Mouse (Mus musculus) cerebellum, adult 11-12 months (tissue): ENCODE measurements around the gene Lmo2.
A peak's percentile ranks its signal among the peaks of the same experiment; 100 is the strongest.
"Not testable (repeated sequence)": the region's sequence is repeated elsewhere in the genome, so short reads cannot be mapped to it uniquely, and the experiment has no call there.

Experiments used
- DNase-seq: peaks from one replicate; pipeline ENCODE4 v3.0.0; 2022

Lmo2 gene

GRCm38 (mm10) chr2:103983146-103983545 is 25.4 kb downstream of the Lmo2 start:
- DNase-seq = no peak

DNA sequence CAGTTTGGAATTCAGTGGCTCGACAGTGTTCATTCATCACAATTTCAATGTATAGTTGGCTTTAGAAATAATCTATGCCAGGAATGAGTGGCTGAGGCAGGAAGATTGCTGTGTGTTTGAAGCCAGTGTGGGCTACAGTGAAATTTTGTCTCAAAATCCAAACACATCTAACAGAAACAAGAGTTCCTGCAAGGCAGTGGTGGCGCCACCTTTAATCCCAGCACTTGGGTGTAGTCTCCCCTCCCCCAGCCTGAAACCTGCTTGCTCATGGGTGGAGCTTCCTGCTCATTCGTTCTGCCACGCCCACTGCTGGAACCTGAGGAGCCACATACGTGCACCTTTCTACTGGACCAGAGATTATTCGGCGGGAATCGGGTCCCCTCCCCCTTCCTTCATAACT is 29.8 kb downstream of the Lmo2 start:
- not testable (repeated sequence) for DNase-seq

- DNase-seq = no peak
These were observed 31.9 kb downstream of the Lmo2 start for GRCm38 (mm10) chr2:103989724-103990123.

DNA sequence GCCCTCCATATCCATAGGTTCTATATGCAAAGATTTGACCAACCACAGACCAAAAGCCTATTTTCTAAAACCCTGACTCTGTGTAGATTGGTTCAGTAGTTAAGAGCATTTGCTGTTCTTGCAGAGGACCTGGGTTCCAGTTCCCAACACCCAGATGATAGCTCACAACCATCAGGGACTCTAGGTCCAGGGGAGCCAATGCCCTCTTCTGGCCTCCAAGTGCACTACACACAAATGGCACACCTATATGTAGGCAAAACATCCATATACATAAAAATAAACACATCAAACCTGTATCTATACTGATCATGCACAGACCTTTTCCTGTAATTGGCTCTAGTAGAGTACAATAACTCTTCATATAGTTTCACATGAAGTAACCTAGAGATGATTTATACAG is 33.5 kb downstream of the Lmo2 start:
- no peak for DNase-seq

DNA sequence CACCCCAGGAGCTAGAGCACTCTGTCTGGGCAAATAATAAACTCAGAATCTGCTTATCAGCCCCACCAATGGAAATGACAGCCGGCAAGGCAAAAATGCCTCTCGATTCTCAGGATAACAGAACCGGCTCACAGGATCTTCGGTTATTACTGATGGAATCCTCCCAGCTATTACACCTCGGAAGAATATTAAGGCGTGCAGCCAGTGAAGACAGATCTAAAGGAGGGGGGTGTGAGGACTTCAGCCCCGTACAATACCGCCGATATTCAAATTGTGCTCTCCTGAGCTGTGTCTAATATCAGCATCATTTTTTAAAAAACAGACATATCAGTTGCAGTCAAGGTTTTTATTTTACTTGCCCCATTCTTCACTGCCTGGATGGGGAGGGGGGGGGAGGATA is 34.4 kb downstream of the Lmo2 start:
- DNase-seq = no peak

DNA sequence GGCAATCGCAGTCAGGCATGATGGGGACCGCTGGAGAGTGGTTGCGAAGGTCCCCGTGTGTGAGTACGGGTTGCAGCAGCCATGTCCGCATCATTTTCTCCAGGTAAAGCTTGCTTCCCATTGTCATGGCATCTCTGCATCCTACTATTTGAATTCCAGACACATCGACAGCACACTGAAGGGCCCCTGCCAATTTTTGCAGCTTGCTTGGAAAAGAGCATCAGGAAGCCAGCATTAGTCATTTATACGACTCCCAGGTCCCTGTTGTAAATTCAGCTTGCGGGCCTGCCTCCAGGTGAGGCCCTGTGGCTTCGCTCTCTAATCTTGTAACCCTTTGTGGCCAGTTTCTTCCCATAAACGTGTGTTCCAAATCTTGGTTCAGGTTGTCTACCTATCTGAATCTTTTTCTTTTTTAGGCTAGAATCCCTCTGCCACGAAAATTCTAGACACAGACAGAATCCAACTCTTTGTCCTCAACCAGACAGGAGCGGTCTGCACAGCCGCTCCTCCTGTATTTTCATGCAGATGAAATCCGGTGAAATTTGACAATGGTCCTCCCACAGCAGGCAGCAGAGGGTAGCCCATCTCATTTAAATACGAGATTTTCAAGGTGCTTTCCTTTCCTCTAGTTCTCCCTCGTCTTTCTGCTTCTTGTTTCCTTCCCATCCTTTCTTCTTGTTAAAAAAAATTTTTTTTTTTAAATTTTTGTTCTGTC is 35.0 kb downstream of the Lmo2 start:
- no peak for DNase-seq

GRCm38 (mm10) chr2:104001076-104001475 is 43.3 kb downstream of the Lmo2 start:
- DNase-seq = no peak

GRCm38 (mm10) chr2:104001861-104002260 is 44.1 kb downstream of the Lmo2 start:
- DNase-seq = no peak

- no peak for DNase-seq
These were observed 45.1 kb downstream of the Lmo2 start for GRCm38 (mm10) chr2:104002711-104003413.

- DNase-seq = no peak
These were observed 50.2 kb downstream of the Lmo2 start for GRCm38 (mm10) chr2:104007793-104008519.

GRCm38 (mm10) chr2:104008853-104009252 is 51.1 kb downstream of the Lmo2 start:
- DNase-seq = not testable (repeated sequence)

GRCm38 (mm10) chr2:104023096-104023495 is 65.3 kb downstream of the Lmo2 start:
- DNase-seq = no peak

DNA sequence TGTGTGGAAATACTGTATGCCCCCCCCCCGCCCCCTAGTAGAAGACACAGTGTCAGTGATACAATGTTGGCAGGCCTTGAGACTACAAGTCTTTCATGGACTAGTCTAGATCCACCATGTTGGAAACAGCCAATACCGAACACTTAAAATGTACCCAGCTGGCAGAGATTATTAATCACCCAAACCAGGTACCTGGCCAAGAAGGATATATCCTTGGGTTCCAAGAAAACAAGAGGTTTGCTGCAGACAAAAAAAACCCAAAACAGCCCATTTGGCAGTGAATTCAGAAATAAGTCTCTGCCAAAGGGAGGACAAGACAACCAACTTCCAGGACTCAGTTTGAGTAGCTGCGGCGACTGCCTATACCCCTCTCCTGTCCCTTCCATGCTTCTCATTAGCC is 66.9 kb downstream of the Lmo2 start:
- DNase-seq = no peak

DNA sequence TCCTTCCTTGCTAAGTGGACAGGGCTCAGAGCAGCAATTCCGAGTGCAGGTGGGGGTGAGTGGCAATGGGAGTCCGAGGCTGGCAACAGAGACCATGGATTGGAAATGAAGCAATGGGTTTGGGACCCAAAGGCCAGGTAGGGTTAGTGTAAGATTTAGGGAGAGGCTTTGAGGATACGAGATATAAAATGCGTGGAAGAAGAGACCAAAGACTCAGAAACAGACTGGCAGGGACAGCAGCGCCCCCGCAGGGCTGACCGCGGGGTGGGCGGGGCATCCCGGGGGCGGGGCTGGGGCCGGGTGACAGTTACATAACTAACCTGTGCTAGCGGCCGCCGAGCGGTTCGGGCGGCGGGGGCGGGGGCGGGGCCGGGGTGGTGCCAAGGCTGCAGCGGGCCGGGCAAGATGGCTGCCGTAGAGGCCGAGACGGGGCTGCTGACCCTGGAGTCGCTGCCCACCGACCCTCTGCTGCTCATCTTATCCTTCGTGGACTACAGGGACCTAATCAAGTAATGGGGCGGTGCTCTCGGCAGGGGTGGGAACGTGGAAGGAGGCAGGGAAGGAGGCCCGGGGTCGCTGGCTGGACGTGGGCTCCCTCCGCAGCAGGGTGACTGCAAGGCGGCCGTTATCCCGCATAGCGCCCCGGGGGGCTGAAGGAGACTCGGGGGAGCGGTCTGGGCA is 69.8 kb downstream of the Lmo2 start, which contains the start of gene Fbxo3:
Fbxo3 (plus strand) TSS at position 264 of the 681 bp plus-strand sequence.
- peak; percentile 91 for DNase-seq

- DNase-seq = no peak
These were observed 70.4 kb downstream of the Lmo2 start, which contains the start of gene 4931422A03Rik for GRCm38 (mm10) chr2:104028139-104028723. Gene 4931422A03Rik, minus strand, starts transcription at chr2:104028361.

DNA sequence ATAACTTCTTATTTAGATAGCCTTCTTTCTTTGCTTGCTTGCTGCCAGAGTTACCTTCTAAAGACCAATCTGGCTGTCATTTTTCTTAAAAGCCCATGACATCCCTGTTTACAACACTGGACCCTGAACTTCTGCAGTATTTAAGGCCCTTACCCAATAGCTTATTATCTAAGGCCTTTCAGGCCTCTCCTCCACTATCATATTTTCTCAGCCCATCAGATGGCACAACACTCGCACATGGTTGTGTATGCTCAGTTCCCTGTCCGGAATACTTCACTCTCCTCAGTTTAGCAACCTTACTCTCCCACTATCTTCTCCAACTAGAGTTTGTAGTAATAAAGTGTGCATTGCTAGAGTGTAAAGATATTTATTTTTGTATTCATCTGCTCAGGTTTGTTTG is 71.3 kb downstream of the Lmo2 start:
- no peak for DNase-seq

DNA sequence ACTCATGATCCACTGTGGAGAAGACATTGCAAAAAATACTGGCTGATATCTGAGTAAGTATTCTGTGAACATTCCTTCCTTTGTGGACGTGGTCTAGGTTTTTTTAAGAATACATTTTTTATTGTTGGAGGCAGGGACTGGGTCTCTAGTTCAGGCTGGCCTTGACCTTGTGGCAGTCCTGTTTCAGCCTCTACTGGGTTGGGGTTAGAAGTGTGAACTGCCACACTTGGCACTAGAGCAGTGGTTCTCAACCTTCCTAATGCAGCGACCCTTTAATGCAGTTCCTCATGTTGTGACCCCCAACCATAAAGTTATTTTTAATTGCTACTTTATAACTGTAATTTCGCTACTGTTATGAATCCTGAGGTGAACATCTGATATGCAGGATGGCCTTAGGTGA is 72.6 kb downstream of the Lmo2 start:
- no peak for DNase-seq
